Mouse (Mus musculus): Measurements from ENCODE around the gene Gbp3.
"Not testable (repeated sequence)": the region's sequence is repeated elsewhere in the genome, so short reads cannot be mapped to it uniquely, and the experiment has no call there.

Gbp3 gene

DNA sequence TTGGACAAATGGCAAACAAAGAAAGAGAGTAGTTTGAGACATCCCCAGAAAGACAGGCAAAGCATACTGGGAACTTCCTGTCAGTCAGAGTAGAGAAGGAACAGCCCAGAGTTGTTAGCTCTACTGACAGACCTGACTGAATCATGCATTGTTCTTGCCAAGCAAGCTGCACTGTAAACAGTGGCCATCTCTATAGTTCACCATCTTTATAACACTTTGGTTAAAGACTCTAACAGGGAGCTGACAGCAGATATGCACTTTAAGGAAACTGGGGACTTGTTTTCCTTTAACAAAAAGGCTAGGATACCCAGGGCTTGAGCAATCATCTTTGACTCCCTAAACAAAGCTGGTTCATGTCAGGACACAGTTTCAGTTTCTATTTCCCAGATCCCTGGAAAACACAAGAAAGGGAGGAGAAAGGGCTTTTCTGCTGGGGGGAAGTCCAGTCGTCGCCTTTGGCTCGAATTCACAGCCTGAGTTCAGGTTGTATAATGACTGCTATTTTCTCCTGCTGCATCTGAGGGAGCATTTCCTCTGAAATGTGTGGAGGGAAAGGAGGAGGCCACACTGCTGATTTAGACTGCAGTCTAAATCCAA lies at the start of gene Gbp3:
TSS of gene Gbp3 (plus strand) at position 395 of the 597 bp plus-strand sequence.
- DNase-seq (ENCODE audit: low spot score) = no peak

- DNase-seq (ENCODE audit: low spot score) = no peak
Measured at GRCm38 (mm10) chr3:142528116-142528515, 31.7 kb upstream of the Gbp3 start.

DNA sequence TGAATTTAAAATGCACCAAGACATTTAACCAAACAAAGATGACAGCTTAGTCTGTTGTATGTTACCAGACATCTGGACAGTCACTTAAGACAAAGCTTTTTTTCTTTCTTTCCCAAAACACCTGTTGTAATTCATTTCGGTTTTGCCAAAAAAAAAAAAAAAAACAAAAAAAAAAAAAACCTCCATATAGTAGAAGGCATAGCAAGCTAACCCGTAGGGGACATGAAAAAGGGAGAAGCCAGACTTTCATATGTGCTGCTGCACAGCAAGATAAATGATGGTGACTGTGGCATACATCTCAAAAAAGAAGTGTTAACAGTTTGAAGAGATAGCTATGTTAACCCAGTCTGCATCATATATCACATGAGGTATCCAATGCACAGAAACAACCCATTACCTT lies 30.2 kb upstream of the Gbp3 start:
- no peak for DNase-seq (ENCODE audit: low spot score)

GRCm38 (mm10) chr3:142530087-142530953 lies 29.5 kb upstream of the Gbp3 start, which contains the start of gene Gbp7:
Gene Gbp7 (plus strand): TSS chr3:142530342.
- peak; percentile 35 for DNase-seq (ENCODE audit: low spot score)

DNA sequence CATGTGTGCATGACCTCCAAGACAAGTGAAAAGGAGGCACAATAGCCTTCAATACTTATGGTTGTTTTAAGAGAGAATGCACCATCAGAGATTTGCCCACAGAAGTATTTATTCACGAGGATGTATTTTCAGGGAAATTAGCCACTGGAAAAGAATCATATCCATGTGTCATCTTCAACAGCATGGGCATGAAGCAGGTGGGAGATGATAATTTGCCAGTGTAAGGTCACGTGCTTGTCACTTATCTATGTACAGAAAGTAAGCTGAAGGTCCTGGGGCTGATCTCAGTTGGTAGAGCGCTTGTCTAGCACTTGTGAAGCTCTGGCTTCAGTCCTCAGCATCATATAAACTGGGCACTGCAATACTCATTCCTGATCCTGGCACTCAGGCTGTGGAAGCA lies 28.2 kb upstream of the Gbp3 start:
- DNase-seq (ENCODE audit: low spot score) = no peak

DNA sequence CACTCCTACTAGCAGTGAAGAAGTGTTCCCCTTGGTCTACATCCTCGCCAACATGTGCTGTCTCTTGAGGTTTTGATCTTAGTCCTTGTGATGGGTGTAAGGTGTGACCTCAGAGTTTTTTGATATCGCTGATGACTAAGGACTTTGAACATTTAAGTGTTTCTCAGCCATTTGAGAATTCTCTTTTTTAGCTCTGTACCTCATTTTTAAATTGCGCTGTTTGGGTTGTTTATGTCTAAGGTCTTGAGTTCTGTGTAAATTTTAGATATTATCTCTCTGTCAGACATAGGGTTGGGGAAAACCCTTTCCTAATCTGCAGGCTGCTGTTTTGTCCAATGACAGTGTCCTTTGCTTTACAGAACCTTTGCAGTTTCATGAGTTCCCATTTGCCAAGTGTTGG lies 26.6 kb upstream of the Gbp3 start:
- DNase-seq (ENCODE audit: low spot score) = no peak

GRCm38 (mm10) chr3:142535667-142536066 lies 24.2 kb upstream of the Gbp3 start:
- DNase-seq (ENCODE audit: low spot score) = no peak

GRCm38 (mm10) chr3:142541391-142541790 lies 18.4 kb upstream of the Gbp3 start:
- DNase-seq (ENCODE audit: low spot score) = no peak

- DNase-seq (ENCODE audit: low spot score) = not testable (repeated sequence)
Measured at GRCm38 (mm10) chr3:142542776-142543175, 17.1 kb upstream of the Gbp3 start.

GRCm38 (mm10) chr3:142546690-142547089 lies 13.1 kb upstream of the Gbp3 start:
- DNase-seq (ENCODE audit: low spot score) = no peak

DNA sequence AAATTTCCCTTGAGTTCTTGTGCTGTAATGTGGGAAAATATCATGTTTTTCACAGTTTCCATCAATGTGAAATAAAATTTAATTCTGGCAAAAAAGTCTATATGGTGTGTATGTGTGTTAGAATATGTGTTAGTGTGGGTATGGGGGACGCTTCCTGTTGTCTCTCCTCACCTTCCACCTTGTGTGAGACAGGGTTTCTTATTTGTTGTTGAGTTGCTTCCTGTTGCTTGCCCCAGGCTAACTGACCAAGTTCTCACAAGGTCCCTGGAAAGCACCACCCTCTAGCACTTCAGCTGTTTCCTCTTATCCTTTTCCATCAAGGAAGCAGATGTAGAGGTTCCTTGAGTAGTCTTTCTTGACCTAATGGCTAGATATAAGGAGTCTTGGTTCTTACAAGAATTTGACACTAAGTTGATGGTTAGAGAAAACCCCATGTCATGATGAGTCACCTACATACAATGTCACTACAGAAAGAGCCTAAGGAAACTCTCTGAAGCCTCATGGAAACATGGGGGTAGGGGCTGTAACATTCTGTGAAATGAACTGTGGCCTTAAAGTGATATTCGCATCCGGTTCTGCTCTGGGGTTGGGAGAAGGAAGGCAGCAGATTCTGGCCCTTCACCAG lies 9.7 kb upstream of the Gbp3 start:
- DNase-seq (ENCODE audit: low spot score) = no peak

- no peak for DNase-seq (ENCODE audit: low spot score)
Measured at GRCm38 (mm10) chr3:142554601-142555000, 5.2 kb upstream of the Gbp3 start.

- DNase-seq (ENCODE audit: low spot score) = no peak
Measured at GRCm38 (mm10) chr3:142555623-142556022, 4.2 kb upstream of the Gbp3 start.

- DNase-seq (ENCODE audit: low spot score) = peak; percentile 87
Measured at GRCm38 (mm10) chr3:142560296-142560948, 596 bp downstream of the Gbp3 start.

DNA sequence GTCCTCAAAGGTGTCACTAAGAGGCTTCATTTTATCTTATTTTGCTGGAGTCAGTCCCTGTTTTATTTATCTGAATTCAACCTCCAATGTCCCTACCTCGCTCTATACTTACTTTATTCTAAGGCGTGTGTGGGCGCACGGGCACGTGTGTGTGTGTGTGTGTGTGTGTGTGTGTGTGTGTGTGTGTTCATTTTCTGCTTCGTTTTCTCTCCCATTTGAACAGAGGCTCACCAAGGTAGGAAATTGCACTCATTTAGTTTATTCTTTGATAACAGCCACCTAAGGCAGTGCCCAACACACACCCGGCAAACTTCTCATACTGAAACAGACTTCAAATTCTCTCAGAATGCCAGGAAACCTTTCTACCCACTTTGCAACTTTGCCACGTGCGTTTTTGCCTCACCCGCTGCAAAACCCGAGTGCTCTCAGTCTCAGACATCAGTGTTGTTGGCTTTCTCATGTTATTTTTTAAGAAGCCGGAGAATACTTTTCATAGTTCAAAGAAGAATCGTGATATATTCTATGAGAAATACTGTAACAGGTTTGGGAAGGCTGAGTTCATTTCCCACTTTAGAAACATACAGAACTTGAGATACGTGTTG lies 1.3 kb downstream of the Gbp3 start:
- DNase-seq (ENCODE audit: low spot score) = no peak

DNA sequence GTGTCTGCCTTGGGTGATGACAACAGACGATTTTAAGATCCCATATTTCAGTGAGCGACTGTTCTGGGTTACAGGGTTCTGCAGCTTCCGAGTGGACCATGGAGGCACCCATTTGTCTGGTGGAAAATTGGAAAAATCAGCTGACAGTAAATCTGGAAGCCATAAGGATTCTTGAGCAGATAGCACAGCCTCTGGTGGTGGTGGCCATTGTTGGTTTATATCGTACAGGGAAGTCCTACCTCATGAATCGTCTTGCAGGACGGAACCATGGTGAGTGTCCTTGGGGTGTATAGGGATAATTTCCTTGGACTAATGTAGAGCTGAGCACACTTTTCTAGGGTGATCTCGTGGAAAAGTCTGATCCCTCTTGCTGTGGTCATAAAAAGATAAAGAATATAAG lies 1.8 kb downstream of the Gbp3 start:
- no peak for DNase-seq (ENCODE audit: low spot score)

- not testable (repeated sequence) for DNase-seq (ENCODE audit: low spot score)
Measured at GRCm38 (mm10) chr3:142567490-142567889, 7.7 kb downstream of the Gbp3 start.

GRCm38 (mm10) chr3:142570738-142571137 lies 10.9 kb downstream of the Gbp3 start:
- no peak for DNase-seq (ENCODE audit: low spot score)

DNA sequence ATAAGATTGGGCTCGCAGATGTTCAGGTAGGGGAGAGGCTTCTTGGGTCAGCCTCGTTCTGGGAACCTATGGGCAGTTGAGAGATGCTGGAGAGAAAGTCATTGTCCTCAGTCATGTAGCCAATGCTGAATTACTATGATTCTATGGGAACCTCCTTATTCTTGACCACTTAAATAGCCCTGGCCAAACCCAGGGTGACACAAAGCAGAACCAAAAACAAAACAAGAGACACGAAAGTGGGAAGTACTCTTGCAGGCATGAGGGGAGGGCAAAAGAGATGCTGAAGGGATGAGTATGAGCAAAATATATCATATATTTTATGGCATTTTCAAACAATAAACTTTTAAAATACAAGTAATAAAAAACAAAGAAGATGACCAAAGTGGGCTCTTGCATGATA lies 17.3 kb downstream of the Gbp3 start:
- no peak for DNase-seq (ENCODE audit: low spot score)

DNA sequence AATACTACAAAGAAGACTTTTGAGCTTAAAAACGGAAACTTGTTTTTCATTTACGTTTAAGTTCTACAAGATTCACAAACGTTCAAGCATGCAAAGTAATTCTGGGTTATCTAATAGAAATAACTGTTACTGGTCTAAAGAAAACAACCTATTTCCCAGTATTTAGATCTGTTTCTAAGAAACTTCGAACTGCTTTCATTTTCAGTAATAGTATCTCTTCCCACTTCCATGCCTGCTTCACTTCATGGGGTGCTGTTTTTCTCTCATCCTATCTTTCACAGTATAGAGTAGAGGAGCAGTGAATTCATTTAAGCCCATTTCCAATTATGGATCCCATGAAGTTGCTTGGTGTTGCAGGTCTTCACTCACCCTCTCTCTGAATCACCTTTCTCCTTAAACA lies 18.5 kb downstream of the Gbp3 start:
- DNase-seq (ENCODE audit: low spot score) = no peak

DNA sequence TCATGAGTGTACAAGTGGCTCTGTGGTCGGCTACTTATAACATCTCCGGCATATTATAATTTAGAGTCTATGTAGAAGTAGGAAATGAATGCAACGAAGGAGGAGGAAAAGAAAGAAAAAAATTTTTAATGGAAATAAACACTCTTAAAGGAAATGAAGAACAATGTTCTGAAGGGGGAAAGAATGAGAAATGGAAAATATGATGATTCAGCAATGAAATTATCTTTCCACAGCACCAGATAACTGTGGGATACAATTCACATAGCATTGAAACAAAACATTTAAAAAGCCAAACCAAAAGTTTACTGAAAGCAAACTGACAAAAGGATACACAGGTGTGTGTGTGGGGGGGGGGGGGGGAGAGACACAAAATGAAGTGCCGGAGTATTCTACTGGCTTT lies 23.2 kb downstream of the Gbp3 start:
- DNase-seq (ENCODE audit: low spot score) = no peak

- no peak for DNase-seq (ENCODE audit: low spot score)
Measured at GRCm38 (mm10) chr3:142587386-142587785, 27.6 kb downstream of the Gbp3 start.
